Mouse (Mus musculus): ENCODE results near the gene Cpne5. TPM values are rescaled to one million over a fixed set of nuclear protein-coding genes. Genes with fewer than 3 reads are reported as not detected.
"Not testable (repeated sequence)": the region's sequence is repeated elsewhere in the genome, so short reads cannot be mapped to it uniquely, and the experiment has no call there.

The Cpne5 gene
- 1 to 10 TPM; 1.0 to 1.6 TPM for total RNA-seq (2021)
- long read RNA-seq, experiment 1, partial matches to known transcripts: 0 of 1 reads
- long read RNA-seq, experiment 1, other reads (novel, unspliced or antisense): 1 of 1 reads
- long read RNA-seq, experiment 2, partial matches to known transcripts: 1 of 1 reads
- long read RNA-seq, experiment 2, other reads (novel, unspliced or antisense): 0 of 1 reads

GRCm38 (mm10) chr17:29237772-29238420 is at the start of gene Cpne5:
TSS of gene Cpne5 (minus strand) at chr17:29238167.
- DNase-seq: no peak

DNA sequence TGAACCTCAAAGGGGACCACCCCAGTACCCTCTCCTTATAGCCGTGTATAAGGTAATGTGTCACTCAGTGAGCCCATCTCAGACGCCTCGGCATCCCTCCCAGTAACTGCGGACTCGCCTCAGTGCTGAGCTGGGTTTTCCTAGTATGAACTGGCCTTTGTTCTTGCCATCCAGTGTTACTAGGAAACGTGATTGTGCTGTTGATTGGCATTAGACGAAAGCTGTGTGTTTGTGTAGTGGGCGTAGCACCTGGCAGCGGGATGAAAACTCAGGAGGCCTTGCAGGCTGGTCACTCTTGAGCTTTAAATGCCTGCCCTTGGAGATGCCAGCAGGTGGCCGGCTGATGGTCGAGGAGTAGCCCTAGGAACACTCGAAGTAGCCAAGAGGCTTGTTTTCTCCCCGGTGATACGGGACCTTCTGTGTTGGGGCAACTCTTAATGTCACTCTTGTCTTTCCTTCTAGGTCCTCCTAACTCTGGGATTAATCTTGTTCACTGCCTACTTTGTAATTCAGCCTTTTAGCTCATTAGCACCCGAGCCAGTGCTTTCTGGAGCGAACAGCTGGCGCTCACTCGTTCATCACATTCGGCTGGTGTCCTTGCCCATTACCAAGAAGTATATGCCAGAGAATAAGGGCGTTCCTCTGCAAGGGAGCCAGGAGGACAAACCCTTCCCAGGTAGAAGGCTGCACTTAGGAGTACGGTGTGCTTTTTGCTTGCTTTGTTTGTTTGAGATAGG is 44.4 kb upstream of the Cpne5 start:
- DNase-seq: no peak

DNA sequence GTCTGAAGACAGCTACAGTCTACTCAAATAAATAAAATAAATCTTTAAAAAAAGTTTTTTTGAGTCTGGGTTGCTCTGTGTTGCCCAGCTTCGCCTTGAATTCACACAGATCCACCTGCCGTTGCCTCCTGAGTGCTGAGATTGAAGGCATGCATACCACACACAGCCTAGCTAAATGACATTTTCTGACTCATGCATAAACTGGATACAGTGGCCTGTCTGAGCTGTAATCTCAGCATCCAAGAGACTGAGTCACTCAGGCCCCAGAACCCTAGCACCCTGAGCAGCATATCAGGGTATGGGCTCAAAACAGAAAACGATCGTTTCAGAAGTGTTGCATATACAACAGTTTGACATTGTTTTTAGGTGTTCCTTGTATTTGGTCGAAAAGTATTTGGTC is 43.6 kb upstream of the Cpne5 start:
- DNase-seq: no peak

- no peak for DNase-seq
These were observed 42.5 kb upstream of the Cpne5 start for GRCm38 (mm10) chr17:29280422-29280821.

- peak; percentile 59 for DNase-seq
These were observed 35.9 kb upstream of the Cpne5 start for GRCm38 (mm10) chr17:29273889-29274288.

- DNase-seq: no peak
These were observed 35.2 kb upstream of the Cpne5 start for GRCm38 (mm10) chr17:29273156-29273555.

DNA sequence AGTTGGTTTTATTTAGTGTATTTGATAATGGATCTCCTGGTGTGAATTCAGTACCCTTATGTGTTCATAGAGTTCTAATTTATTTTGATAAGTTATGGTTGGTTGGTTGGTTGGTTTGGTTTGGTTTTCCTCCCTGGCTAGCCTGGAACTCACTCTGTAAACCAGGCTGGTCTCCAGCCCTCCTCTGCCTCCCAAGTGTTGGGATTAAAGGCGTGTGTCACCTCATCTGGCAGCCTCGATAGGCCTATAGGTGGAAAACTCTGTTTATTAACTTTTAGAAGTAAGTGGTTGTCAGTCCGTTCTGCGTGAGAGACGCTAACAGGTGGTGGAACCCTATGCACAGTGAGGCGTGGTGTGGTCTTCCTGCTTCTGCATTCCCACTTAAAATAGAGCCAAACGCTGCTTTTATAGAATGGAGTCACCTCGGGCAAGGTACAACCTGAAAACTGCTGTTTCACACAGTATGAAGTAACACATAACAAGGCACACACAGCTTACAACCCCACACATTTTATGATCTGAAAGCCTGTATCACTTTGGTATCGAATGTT is 32.3 kb upstream of the Cpne5 start:
- no peak for DNase-seq

GRCm38 (mm10) chr17:29269349-29269706 is 31.4 kb upstream of the Cpne5 start:
- no peak for DNase-seq

GRCm38 (mm10) chr17:29268682-29269348 is 30.8 kb upstream of the Cpne5 start, which contains the start of gene BC004004:
TSS of gene BC004004 (plus strand) at chr17:29268788.
- DNase-seq: peak; percentile 97

DNA sequence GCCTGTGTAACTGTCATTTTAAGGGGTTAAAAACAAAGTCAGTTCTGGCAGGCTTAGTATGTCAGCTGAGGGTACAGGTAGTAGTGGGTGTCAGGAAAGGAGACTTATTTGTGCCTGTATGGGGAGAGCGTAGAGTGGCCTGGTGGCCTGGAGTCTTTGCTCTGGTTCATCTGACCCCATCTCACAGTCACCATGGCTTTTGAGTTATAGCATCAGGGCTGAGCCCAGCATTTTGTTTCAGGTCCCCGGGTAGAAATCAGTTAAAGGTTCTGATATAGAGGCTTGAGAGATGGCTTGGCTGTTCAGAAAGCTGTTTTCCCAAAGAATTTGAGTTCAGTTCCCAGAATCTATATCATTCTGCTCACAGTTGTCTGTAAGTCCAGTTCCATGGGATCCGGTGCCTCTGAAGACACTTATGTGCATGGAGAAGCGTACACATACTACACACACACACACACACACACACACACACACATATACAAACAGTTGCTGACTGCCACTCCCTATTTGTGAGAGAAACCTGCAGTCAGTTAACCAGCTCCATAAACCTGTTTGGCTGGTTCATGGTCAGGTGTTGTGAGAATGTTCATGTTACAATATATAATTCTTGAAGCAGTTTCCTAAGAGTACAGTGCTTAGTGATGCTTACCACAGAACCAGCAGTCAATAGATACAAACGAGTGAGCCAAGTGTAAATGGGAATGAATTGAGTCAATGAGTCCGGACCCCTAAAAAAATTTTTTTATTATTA is 30.1 kb upstream of the Cpne5 start:
- DNase-seq: no peak

GRCm38 (mm10) chr17:29267040-29267439 is 29.1 kb upstream of the Cpne5 start:
- DNase-seq: not testable (repeated sequence)

DNA sequence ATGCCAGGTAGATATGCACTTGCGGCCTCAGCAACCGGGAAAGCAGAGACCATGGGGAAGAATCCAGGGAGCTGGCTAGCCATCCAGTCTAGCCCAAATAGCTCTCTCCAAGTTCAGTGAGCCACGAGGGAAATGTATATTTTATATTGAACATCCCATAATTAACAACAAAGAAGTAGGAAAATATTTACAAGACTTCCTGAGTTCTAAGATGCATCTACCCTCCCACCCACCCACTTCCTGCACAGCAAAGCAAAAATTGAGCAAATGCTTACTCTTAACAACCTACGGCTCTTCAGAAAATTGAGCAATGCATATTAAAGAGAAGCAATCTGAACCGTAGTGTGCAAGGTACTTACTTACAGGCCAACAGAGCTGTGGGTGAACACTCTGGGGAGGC is 26.8 kb upstream of the Cpne5 start:
- DNase-seq: no peak

DNA sequence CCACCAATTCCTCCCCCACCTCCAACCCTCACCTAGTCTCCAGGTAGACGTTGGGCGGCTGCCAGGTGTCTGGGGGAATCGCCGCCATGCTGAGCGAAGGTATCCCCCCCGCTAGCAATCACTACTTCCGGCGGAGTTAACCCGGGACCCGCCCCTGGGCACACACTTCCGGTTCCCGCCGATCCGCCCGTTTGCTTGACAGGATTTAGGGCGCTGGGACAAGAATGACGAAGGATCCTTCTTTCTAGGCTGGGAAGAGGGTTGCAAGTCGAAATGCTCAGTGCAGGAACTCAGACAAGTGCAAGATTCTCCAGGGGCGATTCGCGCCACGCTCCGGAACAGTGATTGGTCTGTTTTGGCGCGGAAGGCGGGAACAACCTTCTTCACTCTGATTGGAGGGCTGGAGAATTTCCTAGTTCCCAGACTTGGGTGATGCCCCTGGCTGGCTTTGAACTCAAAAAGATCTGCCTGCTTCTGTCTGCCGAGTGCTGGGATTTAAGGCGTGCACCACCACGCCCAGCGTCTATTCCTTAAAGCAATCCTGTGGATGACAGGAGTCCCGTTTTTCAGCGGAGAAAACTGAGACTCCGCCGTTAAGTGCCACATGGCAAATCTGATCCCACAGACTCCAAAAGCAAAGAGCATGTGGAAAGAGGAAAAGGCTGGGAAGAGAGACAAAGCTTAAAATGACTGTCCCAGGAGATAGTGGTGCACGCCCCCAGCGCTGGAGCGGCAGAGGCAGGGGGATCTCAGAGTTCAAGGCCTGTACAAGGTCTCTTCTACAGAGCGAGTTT is 26.1 kb upstream of the Cpne5 start, which contains the start of gene Ppil1:
Gene Ppil1 (minus strand): TSS at position 347 of the 794 bp plus-strand sequence.
- peak; percentile 87 for DNase-seq

DNA sequence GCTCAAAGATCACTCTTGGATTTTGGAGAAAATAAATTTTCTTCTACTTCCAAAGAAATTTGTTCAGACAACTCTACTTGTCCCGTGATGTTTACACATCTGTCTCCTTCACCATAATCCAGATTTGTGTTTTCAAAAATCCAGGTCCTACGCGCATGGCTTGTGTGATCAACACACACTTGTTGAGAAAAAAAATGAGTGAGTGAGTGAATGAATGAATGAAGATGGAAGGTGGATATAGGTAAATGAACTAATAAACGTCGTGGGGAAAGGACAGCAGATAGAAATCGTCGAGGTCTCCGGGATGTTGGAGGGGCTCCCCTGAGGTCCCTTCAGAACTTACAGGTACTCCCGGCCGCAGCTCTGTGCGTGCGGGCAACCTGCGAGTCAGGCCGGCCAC is 25.4 kb upstream of the Cpne5 start:
- DNase-seq: no peak

DNA sequence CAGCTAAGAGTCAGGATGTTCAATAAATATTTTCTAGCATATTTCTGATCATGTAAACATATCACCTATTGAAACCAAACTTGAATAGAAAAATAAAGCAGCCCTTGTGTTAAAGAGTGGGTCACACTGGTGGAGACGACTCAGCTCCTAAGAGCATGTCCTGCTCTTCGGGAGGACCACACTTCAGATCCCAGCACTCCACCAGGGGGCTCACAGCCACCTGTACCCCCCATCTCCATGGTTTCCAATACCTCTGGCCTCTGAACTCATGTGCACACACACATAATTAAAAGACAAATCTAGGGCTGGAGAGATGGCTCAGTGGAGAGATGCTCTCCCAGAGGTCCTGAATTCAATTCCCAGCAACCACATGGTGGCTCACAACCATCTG is 24.3 kb upstream of the Cpne5 start:
- DNase-seq: no peak

DNA sequence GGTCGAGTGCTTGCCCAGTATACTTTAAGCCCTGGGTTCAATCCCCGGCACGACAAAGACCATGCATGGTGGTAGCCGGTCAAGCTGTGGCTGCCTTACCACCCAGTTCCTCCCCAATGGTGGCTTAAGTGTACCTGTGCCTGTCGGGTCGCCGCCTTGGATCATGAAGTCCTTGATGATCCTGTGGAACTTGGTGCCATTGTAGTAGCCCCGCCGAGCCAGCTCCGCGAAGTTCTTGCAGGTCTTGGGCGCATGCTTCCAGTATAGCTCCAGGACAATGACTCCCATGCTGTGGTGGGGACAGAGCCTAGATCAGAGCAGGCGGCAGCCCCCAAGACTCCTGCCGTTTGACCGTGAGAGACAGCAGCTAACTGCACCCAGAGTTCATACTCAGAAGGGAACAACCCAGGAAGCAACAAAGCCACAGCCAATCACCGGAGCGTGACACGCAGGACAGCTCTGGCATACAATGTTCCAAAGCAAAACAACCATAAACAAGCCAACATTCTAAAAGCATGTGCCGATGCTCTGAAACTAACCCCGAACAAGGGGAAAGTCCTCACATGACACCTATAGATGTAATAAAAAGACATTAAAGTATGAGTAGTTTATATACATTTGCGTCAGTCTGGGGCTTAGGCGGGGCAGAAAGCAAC is 23.8 kb upstream of the Cpne5 start:
- DNase-seq: no peak

DNA sequence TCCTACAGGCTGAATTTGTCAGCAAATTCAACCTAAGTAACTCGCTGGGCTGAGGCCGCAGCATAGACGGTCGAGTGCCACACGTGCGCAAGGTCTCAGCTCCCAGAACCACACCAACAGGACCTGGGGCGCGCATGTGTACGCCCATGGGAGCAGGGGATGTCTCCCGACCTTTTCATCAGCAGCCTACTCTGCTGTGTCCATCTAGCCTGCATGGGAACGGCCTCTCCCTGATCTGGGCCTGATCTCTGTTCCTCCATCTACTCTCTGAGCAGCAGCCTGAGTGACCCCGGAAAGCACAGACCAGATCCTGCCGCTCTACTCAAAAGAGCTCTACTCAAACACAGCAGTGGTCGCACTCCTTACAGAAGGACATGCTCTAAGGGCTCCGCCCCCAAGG is 22.5 kb upstream of the Cpne5 start:
- DNase-seq: no peak

DNA sequence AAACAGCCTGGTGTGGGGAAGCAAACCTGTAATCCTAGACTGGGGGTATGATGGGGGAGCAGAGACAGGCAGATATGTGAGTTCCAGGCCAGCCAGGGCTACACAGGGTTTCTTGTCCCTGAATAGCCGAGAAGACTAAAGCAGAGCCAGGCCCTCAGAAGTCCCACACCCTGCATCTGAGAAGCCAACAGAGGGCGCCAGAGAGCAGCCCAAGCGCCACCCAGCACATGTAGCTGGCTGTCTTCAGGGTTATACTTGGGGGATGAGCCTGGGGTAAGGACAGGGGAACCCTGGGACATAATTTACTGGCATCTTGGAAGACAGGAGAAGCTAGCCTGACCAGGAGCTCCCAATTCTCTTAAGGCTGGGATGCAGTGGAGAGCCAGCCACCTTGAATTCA is 21.5 kb upstream of the Cpne5 start:
- DNase-seq: peak; percentile 89

DNA sequence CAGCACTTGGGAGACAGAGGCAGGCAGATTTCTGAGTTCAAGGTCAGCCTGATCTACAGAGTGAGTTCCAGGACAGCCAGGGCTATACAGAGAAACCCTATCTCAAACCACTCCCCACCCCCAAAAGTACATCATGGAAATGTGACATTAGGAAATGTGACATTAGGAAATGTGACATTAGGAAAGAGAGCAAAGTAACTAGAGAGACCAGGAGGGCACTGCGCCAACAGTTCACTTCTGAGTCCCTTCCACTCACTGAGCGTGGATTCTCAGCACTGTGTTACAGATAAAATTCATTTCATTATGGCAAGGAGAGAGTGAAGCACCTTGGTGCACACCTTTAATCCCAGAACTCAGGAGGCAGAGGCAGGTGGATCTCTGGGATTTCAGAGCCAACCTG is 21.0 kb upstream of the Cpne5 start:
- DNase-seq: peak; percentile 72

DNA sequence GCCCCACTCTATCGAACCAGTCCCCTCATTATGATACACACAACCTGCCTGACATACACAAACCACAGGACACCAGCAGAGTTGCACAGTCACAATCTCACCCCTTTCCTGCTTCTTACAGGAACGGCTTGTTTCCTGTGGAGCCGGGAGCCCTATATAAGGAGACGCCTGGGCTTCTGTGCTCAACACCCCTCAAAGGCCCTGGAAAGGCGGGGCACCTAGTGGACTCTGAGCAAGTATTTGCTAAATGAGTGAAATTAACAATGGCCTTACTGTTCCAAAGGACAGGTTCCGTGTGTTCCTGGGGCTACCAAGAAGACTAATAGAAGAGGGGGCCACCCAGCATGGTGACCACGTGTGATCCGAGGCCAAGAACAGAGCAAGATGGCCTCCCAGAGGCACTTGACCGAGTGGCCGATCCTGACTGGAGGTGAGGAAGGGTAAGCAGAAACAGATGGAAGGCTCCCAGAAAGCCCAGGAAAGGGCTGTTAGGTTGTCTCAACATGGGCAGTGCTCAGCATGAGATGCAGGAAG is 20.1 kb upstream of the Cpne5 start:
- DNase-seq: peak; percentile 5

Measured in adrenal gland, postnatal 10 days (tissue).